Mouse (Mus musculus) liver, embryonic 11.5 days (tissue): ENCODE results near the gene S100g. TPM values are rescaled to one million over a fixed set of nuclear protein-coding genes. Genes with fewer than 3 reads are reported as not detected.

ENCODE experiments used
- ATAC-seq: fragments of 200-750 bp; cut with Nextera tagmentation; replicated peaks from 2 replicates; pipeline ENCODE4 v1.8.0; 2017; ENCODE audit warnings: moderate number of reproducible peaks, mild to moderate bottlenecking, moderate TSS enrichment, moderate library complexity; ENCODE audit not compliant: low FRiP score
- DNase-seq: peaks from one replicate; pipeline ENCODE4 v3.0.0-alpha.2; 2017; ENCODE audit warnings: low spot score
- H3K27ac ChIP-seq: fragments of 300-500 bp; sonication (generic); 2 replicates; pipeline ENCODE4 v1.5.1; 2014; ENCODE audit warnings: mild to moderate bottlenecking, low read depth, low read length, control low read depth
- H3K27me3 ChIP-seq: fragments of 300-500 bp; sonication (generic); replicated peaks from 2 replicates; pipeline ENCODE4 v1.6.1; 2014; ENCODE audit warnings: low read length, mixed read lengths; ENCODE audit not compliant: control insufficient read depth, insufficient read depth
- H3K36me3 ChIP-seq: fragments of 300-500 bp; sonication (generic); 2 replicates; pipeline ENCODE4 v1.6.1; 2014; ENCODE audit warnings: mild to moderate bottlenecking, low read length, moderate library complexity, mixed read lengths; ENCODE audit not compliant: control insufficient read depth, insufficient read depth
- H3K4me1 ChIP-seq: fragments of 300-500 bp; sonication (generic); replicated peaks from 2 replicates; pipeline ENCODE4 v1.6.1; 2014; ENCODE audit warnings: low read length, mixed read lengths; ENCODE audit not compliant: control insufficient read depth, insufficient read depth
- H3K4me2 ChIP-seq: fragments of 300-500 bp; sonication (generic); 2 replicates; pipeline ENCODE4 v1.6.1; 2014; ENCODE audit warnings: mild to moderate bottlenecking, control low read depth, moderate library complexity
- H3K4me3 ChIP-seq: fragments of 300-500 bp; sonication (generic); 2 replicates; pipeline ENCODE4 v1.5.1; 2014; ENCODE audit warnings: low read depth, low read length, control low read depth
- H3K9ac ChIP-seq: fragments of 300-500 bp; sonication (generic); 2 replicates; pipeline ENCODE4 v1.6.1; 2014; ENCODE audit warnings: low read depth, low read length, control low read depth
- H3K9me3 ChIP-seq: fragments of 300-500 bp; sonication (generic); 2 replicates; pipeline ENCODE4 v1.6.1; 2016; ENCODE audit warnings: low read length, inconsistent platforms, mixed read lengths; ENCODE audit not compliant: control insufficient read depth
- WGBS: fragments of 180-500 bp; shearing (Covaris S2); extraction: QIAGEN DNeasy Blood & Tissue Kit; methylation state at CpG from one replicate; pipeline ENCODE4 v1.1.7; 2014; 5-methylcytosine and 5-hydroxymethylcytosine counted together
- polyA plus RNA-seq: library from polyadenylated mRNA; unstranded; fragments of >200 nt; fragmentation: Nextera tagmentation; extraction: Ambion mirVana; gene quantifications from 2 replicates; pipeline ENCODE4 v1.2.1, GENCODE M21; 2014

The S100g gene
- polyA plus RNA-seq = 1.6 and 2.0 TPM in 2 replicates

GRCm38 (mm10) chrX:162964383-162964782 is at the start of gene S100g:
S100g (minus strand) TSS chrX:162964599.
- DNase-seq = no peak
- Histone ChIP-seq H3K36me3 (no peaks in the 10 kb centered on the region), H3K9me3 (no peaks in the 10 kb centered on the region), H3K4me1 (no peaks in the 10 kb centered on the region), H3K27me3 (0 out of 2 replicates have a peak, but pooled peaks cover 3% of the 10 kb centered on the region), H3K27ac (no peak within 1 kb of the TSS), H3K9ac (no peak within 1 kb of the TSS), H3K4me2 (no peak within 1 kb of the TSS), H3K4me3 (no peak within 1 kb of the TSS)
- WGBS = 40% methylated on average over 3 of the region's 3 CpGs
- no peak for ATAC-seq

GRCm38 (mm10) chrX:162992121-162992520 is 27.7 kb upstream of the S100g start:
- Histone ChIP-seq H3K4me2 (no peak overlapping the region), H3K9ac (no peak overlapping the region), H3K27ac (no peak overlapping the region), H3K27me3 (no peaks in the 10 kb centered on the region), H3K4me3 (no peak overlapping the region), H3K4me1 (no peaks in the 10 kb centered on the region), H3K9me3 (no peaks in the 10 kb centered on the region), H3K36me3 (no peaks in the 10 kb centered on the region)
- ATAC-seq = no peak
- 73% methylated on average over 3 of the region's 3 CpGs for WGBS
- DNase-seq = no peak

GRCm38 (mm10) chrX:162991396-162991795 is 27.0 kb upstream of the S100g start:
- ATAC-seq (no peak), DNase-seq (no peak)
- no peak overlapping the region for H3K4me2 ChIP-seq
- no peaks in the 10 kb centered on the region for H3K27me3 ChIP-seq
- H3K4me1 ChIP-seq = no peaks in the 10 kb centered on the region
- 82% methylated on average over 4 of the region's 4 CpGs for WGBS
- no peak overlapping the region for H3K4me3 ChIP-seq
- H3K27ac ChIP-seq = no peak overlapping the region
- H3K9ac ChIP-seq = no peak overlapping the region
- no peaks in the 10 kb centered on the region for H3K36me3 ChIP-seq
- no peaks in the 10 kb centered on the region for H3K9me3 ChIP-seq

GRCm38 (mm10) chrX:162986876-162987495 is 22.6 kb upstream of the S100g start:
- no peaks in the 10 kb centered on the region for H3K27me3 ChIP-seq
- H3K4me1 ChIP-seq = no peaks in the 10 kb centered on the region
- no peak overlapping the region for H3K4me3 ChIP-seq
- WGBS = 94% methylated on average over 10 of the region's 10 CpGs
- ATAC-seq (no peak), DNase-seq (no peak)
- H3K4me2 ChIP-seq = no peak overlapping the region
- H3K36me3 ChIP-seq = no peaks in the 10 kb centered on the region
- H3K9ac ChIP-seq = no peak overlapping the region
- no peak overlapping the region for H3K27ac ChIP-seq
- no peaks in the 10 kb centered on the region for H3K9me3 ChIP-seq

- Histone ChIP-seq H3K4me2 (no peak overlapping the region), H3K36me3 (no peaks in the 10 kb centered on the region; the same call in 1 of the 2 replicates), H3K4me3 (no peak overlapping the region), H3K4me1 (no peaks in the 10 kb centered on the region), H3K9me3 (no peaks in the 10 kb centered on the region), H3K27me3 (no peaks in the 10 kb centered on the region), H3K27ac (no peak overlapping the region), H3K9ac (no peak overlapping the region)
- DNase-seq (no peak), ATAC-seq (no peak)
- 50% methylated on average over 3 of the region's 3 CpGs for WGBS
Observed at GRCm38 (mm10) chrX:162976194-162976593, 11.8 kb upstream of the S100g start.

- ATAC-seq (no peak), DNase-seq (no peak)
- 67% methylated on average over 8 of the region's 8 CpGs for WGBS
- Histone ChIP-seq H3K27me3 (0 out of 2 replicates have a peak, but pooled peaks cover 3% of the 10 kb centered on the region), H3K36me3 (no peaks in the 10 kb centered on the region), H3K27ac (no peak overlapping the region), H3K9me3 (no peaks in the 10 kb centered on the region), H3K4me3 (no peak overlapping the region), H3K4me2 (no peak overlapping the region), H3K9ac (no peak overlapping the region), H3K4me1 (no peaks in the 10 kb centered on the region)
Observed at GRCm38 (mm10) chrX:162967456-162967855, 3.1 kb upstream of the S100g start.

- 67% methylated on average over 4 of the region's 4 CpGs for WGBS
- H3K36me3 ChIP-seq = no peaks in the 10 kb centered on the region
- H3K27me3 ChIP-seq = 0 out of 2 replicates have a peak, but pooled peaks cover 3% of the 10 kb centered on the region
- H3K9me3 ChIP-seq = no peaks in the 10 kb centered on the region
- H3K4me3 ChIP-seq = no peak overlapping the region
- no peak overlapping the region for H3K27ac ChIP-seq
- no peak for ATAC-seq
- no peak for DNase-seq
- no peak overlapping the region for H3K4me2 ChIP-seq
- no peak overlapping the region for H3K9ac ChIP-seq
- no peaks in the 10 kb centered on the region for H3K4me1 ChIP-seq
Observed at GRCm38 (mm10) chrX:162963840-162964239, 559 bp downstream of the S100g start.

- no peak overlapping the region for H3K4me2 ChIP-seq
- WGBS = 83% methylated on average over 3 of the region's 3 CpGs
- H3K9ac ChIP-seq = no peak overlapping the region
- H3K27ac ChIP-seq = no peak overlapping the region
- no peak for ATAC-seq
- no peak for DNase-seq
- no peak overlapping the region for H3K4me3 ChIP-seq
- no peaks in the 10 kb centered on the region for H3K27me3 ChIP-seq
- no peaks in the 10 kb centered on the region for H3K4me1 ChIP-seq
- H3K36me3 ChIP-seq = no peaks in the 10 kb centered on the region
- H3K9me3 ChIP-seq = no peaks in the 10 kb centered on the region
Observed at GRCm38 (mm10) chrX:162957921-162958320, 6.5 kb downstream of the S100g start.

- Histone ChIP-seq H3K9me3 (no peaks in the 10 kb centered on the region), H3K36me3 (no peaks in the 10 kb centered on the region), H3K4me2 (no peak overlapping the region), H3K27me3 (no peaks in the 10 kb centered on the region), H3K9ac (no peak overlapping the region), H3K4me1 (no peaks in the 10 kb centered on the region), H3K27ac (no peak overlapping the region), H3K4me3 (no peak overlapping the region)
- DNase-seq (no peak), ATAC-seq (no peak)
- WGBS = 38% methylated on average over 3 of the region's 3 CpGs
Observed at GRCm38 (mm10) chrX:162949811-162950439, 14.5 kb downstream of the S100g start.
